Mouse (Mus musculus) liver, postnatal 0 days (tissue): ENCODE measurements around the gene Gm8994. TPM values are rescaled to one million over a fixed set of nuclear protein-coding genes. Genes with fewer than 3 reads are reported as not detected.

Source experiments
- ATAC-seq: fragments of 200-750 bp; cut with Nextera tagmentation; 2 replicates; pipeline ENCODE4 v1.8.0; 2017; ENCODE audit warnings: mild to moderate bottlenecking, moderate library complexity
- DNase-seq: peaks from one replicate; pipeline ENCODE4 v3.0.0-alpha.2; 2016
- H3K27ac ChIP-seq: fragments of 300-500 bp; sonication (generic); 2 replicates; pipeline ENCODE4 v1.5.1; 2014; ENCODE audit warnings: antibody characterized with exemption, moderate library complexity, mild to moderate bottlenecking, low read depth
- H3K27me3 ChIP-seq: fragments of 300-500 bp; sonication (generic); 2 replicates; pipeline ENCODE4 v1.6.1; 2014; ENCODE audit warnings: low read length, control low read depth, mixed read lengths; ENCODE audit not compliant: insufficient read depth
- H3K36me3 ChIP-seq: fragments of 300-500 bp; sonication (generic); replicated peaks from 2 replicates; pipeline ENCODE4 v1.6.1; 2014; ENCODE audit warnings: mild to moderate bottlenecking, control low read depth, low read length, moderate library complexity, mixed read lengths; ENCODE audit not compliant: insufficient read depth
- H3K4me1 ChIP-seq: fragments of 300-500 bp; sonication (generic); 2 replicates; pipeline ENCODE4 v1.6.1; 2014; ENCODE audit warnings: antibody characterized with exemption, mild to moderate bottlenecking, control low read depth; ENCODE audit not compliant: insufficient read depth
- H3K4me2 ChIP-seq: fragments of 300-500 bp; sonication (generic); 2 replicates; pipeline ENCODE4 v1.6.1; 2014; ENCODE audit warnings: low read depth, mild to moderate bottlenecking, low read length, moderate library complexity, mixed read lengths
- H3K4me3 ChIP-seq: fragments of 300-500 bp; sonication (generic); 2 replicates; pipeline ENCODE4 v1.5.1; 2014; ENCODE audit warnings: low read depth, low read length
- H3K9ac ChIP-seq: fragments of 300-500 bp; sonication (generic); replicated peaks from 2 replicates; pipeline ENCODE4 v1.6.1; 2014; ENCODE audit warnings: mild to moderate bottlenecking, moderate library complexity
- H3K9me3 ChIP-seq: fragments of 300-500 bp; sonication (generic); 2 replicates; pipeline ENCODE4 v1.6.1; 2016; ENCODE audit warnings: mild to moderate bottlenecking, control low read depth, low read length, mixed read lengths
- CTCF ChIP-seq: sonication (generic); IDR thresholded peaks from 2 replicates; pipeline ENCODE4 v1.5.1; 2016; ENCODE audit warnings: antibody characterized with exemption, low read depth
- EP300 ChIP-seq: IDR thresholded peaks from 2 replicates; pipeline ENCODE4 v1.6.1; 2016; ENCODE audit warnings: antibody characterized with exemption, low read depth, mild to moderate bottlenecking
- WGBS: fragments of 180-500 bp; shearing (Covaris S2); extraction: QIAGEN DNeasy Blood & Tissue Kit; methylation state at CpG from one replicate; pipeline ENCODE4 v1.1.7; 2014; ENCODE audit not compliant: insufficient replicate concordance; 5-methylcytosine and 5-hydroxymethylcytosine counted together
- polyA plus RNA-seq: library from polyadenylated mRNA; unstranded; fragments of >200 nt; fragmentation: Nextera tagmentation; extraction: Ambion mirVana; gene quantifications from 2 replicates; pipeline ENCODE4 v1.2.1, GENCODE M21; 2015

Gene Gm8994
- polyA plus RNA-seq, 1 experiment from 2014 or later, result not detected

DNA sequence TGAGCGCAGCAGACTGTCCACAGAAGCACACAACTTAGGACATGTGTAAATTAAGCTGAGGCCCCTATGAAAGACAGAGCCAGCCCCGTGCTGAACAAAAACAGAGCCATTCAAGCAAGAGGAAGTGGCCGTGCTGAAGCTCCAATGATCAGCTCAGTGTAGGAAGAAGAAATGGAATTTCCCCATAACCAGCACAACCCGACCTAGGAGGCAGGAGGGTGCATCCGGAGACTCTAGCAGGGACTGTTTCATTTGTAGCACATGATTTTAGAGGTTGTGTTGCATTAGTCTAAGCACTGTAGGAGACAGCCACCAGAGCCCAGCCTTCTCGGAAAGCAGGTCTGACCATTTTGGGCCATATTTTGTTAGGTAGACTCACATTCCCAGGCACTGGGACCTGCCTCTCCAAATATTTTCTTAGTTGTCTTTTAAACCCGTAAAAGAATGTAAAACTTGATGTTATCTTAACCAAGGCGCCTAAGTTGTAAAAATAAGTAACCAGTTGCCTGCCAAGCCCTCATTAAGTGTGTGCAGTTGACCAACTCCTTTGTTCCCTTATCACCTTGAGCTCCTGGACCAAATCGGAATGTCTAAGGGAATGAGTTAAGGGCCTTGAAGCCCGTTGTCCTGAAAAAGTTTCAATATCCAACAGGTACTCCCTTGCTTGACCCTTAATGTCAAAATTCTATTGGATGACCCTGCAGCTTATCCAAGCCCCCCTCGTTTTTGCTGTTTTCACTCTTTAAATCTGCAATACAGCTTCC is 35.2 kb upstream of the Gm8994 start:
- H3K4me3 ChIP-seq, result no peak overlapping the region
- ATAC-seq (no peak), DNase-seq (no peak)
- no peak for TF ChIP-seq CTCF
- TF ChIP-seq EP300, result no peak
- H3K4me2 ChIP-seq, result no peak overlapping the region
- H3K4me1 ChIP-seq, result no peaks in the 10 kb centered on the region
- 55% methylated on average over 11 of the region's 11 CpGs for WGBS
- peaks cover 2% of the 10 kb centered on the region; the same call in 1 of the 2 replicates for H3K9me3 ChIP-seq
- H3K9ac ChIP-seq, result no peak overlapping the region
- H3K36me3 ChIP-seq, result no peaks in the 10 kb centered on the region
- H3K27ac ChIP-seq, result no peak overlapping the region
- H3K27me3 ChIP-seq, result no peaks in the 10 kb centered on the region

DNA sequence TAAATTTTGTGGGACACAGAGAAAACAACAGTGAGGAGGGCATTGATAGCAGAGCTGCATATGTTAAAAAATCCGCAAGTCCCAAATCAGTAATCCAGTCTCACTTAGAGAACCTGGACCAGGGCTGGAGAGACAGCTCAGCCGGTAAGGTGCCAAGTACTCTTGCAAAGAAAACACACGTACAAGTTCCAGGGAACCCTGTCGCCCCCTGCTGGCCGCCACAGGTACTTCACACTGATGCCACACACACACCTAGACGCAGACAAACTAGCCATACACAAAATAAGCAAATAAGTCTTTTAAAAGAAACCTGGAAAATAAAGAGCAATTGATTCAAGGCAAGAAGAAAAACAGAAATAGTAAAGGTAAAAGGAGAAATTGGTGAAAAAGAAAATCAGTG is 33.6 kb upstream of the Gm8994 start:
- 83% methylated on average over 6 of the region's 6 CpGs for WGBS
- H3K9me3 ChIP-seq, result peaks cover 2% of the 10 kb centered on the region; the same call in 1 of the 2 replicates
- no peaks in the 10 kb centered on the region for H3K4me1 ChIP-seq
- no peak overlapping the region for H3K27ac ChIP-seq
- H3K36me3 ChIP-seq, result no peaks in the 10 kb centered on the region
- DNase-seq (peak; percentile 17), ATAC-seq (no peak)
- no peaks in the 10 kb centered on the region for H3K27me3 ChIP-seq
- peak; percentile 50 for TF ChIP-seq CTCF
- no peak for TF ChIP-seq EP300
- no peak overlapping the region for H3K4me3 ChIP-seq
- H3K4me2 ChIP-seq, result no peak overlapping the region
- no peak overlapping the region for H3K9ac ChIP-seq

DNA sequence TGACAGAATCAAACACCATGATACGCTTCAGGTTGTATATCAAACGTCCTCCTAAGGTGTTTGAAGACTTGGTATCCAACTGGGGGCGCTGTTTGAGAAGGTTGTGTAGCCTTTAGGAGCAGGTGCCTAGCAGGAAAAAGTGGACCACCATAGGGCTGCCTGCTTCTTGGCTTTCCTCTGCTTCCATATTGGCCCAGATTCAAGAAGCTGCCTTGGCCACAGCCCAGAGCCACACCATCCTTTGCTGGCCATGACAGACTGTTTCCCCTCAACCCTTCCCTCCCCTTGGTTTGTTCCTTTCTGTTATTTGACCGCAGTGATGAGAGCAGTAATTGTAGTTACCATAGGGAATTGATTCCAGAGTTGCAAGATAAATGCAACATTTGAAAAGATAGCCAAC is 31.5 kb upstream of the Gm8994 start:
- no peak for ATAC-seq
- H3K4me1 ChIP-seq, result no peaks in the 10 kb centered on the region
- no peaks in the 10 kb centered on the region for H3K27me3 ChIP-seq
- WGBS, result 69% methylated on average over 4 of the region's 4 CpGs
- no peak overlapping the region for H3K9ac ChIP-seq
- no peak overlapping the region for H3K4me3 ChIP-seq
- H3K9me3 ChIP-seq, result peaks cover 2% of the 10 kb centered on the region; the same call in 1 of the 2 replicates
- H3K36me3 ChIP-seq, result no peaks in the 10 kb centered on the region
- no peak for DNase-seq
- TF ChIP-seq CTCF (no peak), EP300 (no peak)
- H3K27ac ChIP-seq, result no peak overlapping the region
- no peak overlapping the region for H3K4me2 ChIP-seq

DNA sequence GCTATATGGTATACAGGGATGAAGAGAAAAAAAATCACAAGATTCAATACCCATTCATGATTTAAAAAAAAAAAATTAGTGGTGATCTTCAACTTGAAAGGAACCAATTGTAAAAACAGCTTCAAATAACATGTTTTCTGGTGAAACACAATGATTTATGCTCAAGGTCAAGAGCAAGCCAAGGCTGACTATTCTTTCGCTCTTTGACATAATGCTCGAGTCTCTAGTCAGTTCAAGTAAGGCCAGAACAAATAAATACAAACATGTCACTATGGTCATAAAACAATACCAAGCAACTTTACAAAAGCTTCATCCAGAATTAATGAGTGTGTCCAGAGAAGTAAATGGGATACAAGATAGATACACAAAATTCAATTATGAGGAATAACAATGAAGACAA is 31.1 kb upstream of the Gm8994 start:
- H3K4me2 ChIP-seq, result no peak overlapping the region
- peaks cover 2% of the 10 kb centered on the region; the same call in 1 of the 2 replicates for H3K9me3 ChIP-seq
- ATAC-seq (no peak), DNase-seq (no peak)
- no peaks in the 10 kb centered on the region for H3K4me1 ChIP-seq
- no peaks in the 10 kb centered on the region for H3K27me3 ChIP-seq
- no peak overlapping the region for H3K4me3 ChIP-seq
- H3K9ac ChIP-seq, result no peak overlapping the region
- TF ChIP-seq CTCF (no peak), EP300 (no peak)
- H3K27ac ChIP-seq, result no peak overlapping the region
- WGBS, result 77% methylated on average over 2 of the region's 2 CpGs
- H3K36me3 ChIP-seq, result no peaks in the 10 kb centered on the region

DNA sequence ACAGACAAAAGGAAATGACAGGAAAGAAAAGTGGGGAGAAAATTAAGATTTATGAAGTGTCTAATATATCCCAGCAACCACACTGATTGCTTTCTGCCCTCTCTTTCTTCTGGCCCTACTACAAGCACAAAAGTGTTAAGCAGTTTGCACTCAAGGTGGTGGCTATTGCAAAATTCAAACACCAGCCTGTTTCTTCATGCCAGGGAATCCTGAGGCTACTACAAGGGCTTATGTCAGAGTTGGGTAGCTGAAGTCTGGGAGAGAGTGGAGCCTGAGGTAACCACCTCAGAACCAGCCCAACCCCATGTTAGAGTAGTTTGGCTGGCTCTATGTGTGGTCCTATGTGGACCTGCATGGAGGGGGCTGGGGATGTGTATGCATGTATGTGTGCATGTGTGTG is 23.8 kb upstream of the Gm8994 start:
- Histone ChIP-seq H3K27me3 (no peaks in the 10 kb centered on the region), H3K27ac (no peak overlapping the region), H3K36me3 (no peaks in the 10 kb centered on the region), H3K9me3 (no peaks in the 10 kb centered on the region), H3K4me3 (no peak overlapping the region), H3K9ac (no peak overlapping the region), H3K4me1 (no peaks in the 10 kb centered on the region), H3K4me2 (no peak overlapping the region)
- TF ChIP-seq EP300, result no peak
- ATAC-seq, result no peak
- DNase-seq, result no peak

DNA sequence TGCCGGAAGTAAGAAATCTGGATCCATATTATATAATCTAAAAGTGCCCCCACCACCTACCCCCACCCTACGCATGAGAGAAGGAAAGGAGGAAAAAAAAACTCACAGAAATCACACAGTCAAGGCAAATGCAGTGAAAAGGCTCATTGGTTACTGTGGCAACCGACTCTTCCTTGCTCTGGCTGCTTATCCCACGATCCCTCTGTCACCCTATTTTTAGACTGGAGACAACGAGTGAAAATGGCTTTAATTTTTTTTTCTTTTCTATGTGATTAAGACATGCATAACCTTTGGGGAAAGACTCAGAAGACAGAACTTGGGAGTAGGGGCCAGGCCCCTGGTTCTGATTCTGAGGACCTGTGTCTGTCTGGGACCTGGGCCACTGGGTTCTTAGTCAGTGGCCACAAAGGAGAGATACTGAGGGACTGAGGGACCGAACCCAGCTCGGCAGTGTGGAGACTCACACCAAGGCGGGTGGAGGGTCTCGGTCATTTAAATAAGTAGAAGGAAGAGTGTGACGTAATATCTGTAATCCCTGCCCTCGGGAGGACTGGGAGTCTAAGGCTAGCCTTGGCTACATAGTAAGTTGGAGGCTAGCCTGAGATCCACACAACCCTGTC is 22.9 kb upstream of the Gm8994 start:
- Histone ChIP-seq H3K4me2 (no peak overlapping the region), H3K9ac (no peak overlapping the region), H3K27me3 (no peaks in the 10 kb centered on the region), H3K9me3 (no peaks in the 10 kb centered on the region), H3K4me3 (no peak overlapping the region), H3K4me1 (no peaks in the 10 kb centered on the region), H3K36me3 (no peaks in the 10 kb centered on the region), H3K27ac (no peak overlapping the region)
- TF ChIP-seq EP300 (no peak), CTCF (no peak)
- ATAC-seq (no peak), DNase-seq (no peak)
- WGBS, result 74% methylated on average over 11 of the region's 11 CpGs
